Mouse (Mus musculus): ENCODE results near the gene Lcn4. TPM values are rescaled to one million over a fixed set of nuclear protein-coding genes. Genes with fewer than 3 reads are reported as not detected.

The Lcn4 gene
- total and polyA plus RNA-seq, 2 experiments from 2014 or later: not detected

DNA sequence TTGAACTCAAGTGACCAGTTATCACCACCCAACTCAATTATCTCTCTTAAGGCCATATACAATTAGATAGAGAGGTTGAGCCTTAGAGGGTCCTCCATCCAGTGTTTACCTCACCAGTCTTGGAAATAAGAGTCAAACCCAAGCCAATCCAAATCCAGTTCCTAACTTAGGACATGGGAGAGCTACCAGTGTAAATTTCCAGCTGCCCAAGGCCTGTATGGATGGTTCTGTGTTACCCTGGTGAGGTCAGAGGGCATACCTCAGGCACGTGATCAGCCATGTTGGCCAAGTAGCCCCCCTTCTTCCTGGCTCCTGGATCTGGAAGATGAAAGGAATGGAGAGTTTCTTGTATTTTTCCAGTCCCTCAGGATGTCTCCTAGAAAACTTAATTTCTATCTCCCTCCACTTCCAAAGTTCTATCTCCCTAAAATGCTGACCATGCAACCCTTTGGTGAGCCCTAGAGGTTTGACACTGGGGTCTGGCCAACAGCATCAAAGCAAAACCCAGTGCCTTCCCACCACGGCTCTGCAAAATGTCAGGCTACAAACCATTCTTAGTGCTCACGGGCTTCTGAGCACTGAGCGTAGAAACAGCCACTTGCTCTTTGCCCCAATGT, 33.7 kb downstream of the Lcn4 start:
- no peaks in the 10 kb centered on the region for H3K27me3 ChIP-seq (ENCODE audit: insufficient read depth, low read length)
- H3K9me3 ChIP-seq (ENCODE audit: low read length): no peaks in the 10 kb centered on the region
- H3K4me2 ChIP-seq (ENCODE audit: low read depth, low read length, poor library complexity, severe bottlenecking): no peak overlapping the region
- WGBS: 76% methylated on average over 4 of the region's 4 CpGs
- peaks cover 38% of the 10 kb centered on the region for H3K36me3 ChIP-seq (ENCODE audit: insufficient read depth, low read length)
- no peak overlapping the region for H3K4me3 ChIP-seq (ENCODE audit: low read depth, low read length)
- H3K9ac ChIP-seq (replicated peaks; ENCODE audit: low read length, poor library complexity, severe bottlenecking): no peak overlapping the region
- H3K27ac ChIP-seq (ENCODE audit: low read depth, low read length): no peak overlapping the region
- TF ChIP-seq CTCF (IDR thresholded peaks at IDR 0.05): no peak
- no peak for ATAC-seq (ENCODE audit: low FRiP score)
- H3K4me1 ChIP-seq (ENCODE audit: insufficient read depth, low read length): peaks cover 8% of the 10 kb centered on the region
- no peak for DNase-seq (ENCODE audit: low spot score)

DNA sequence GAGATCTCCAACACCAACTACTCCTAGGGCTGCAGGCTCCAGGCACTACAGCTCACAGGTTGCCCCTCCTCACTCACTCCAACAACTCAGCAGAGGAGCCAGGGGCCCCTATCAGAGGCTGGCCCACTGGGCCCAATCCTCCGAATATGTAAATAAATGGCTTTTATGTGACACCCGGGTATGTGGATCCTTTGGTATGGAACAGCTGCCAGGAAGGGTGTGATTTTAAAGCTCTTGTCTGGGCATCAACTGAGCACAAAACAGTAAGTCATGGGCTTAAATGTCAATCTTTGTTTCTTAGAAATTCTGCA, 34.8 kb downstream of the Lcn4 start:
- H3K9me3 ChIP-seq (ENCODE audit: low read length): no peaks in the 10 kb centered on the region
- H3K4me2 ChIP-seq (ENCODE audit: low read depth, low read length, poor library complexity, severe bottlenecking): no peak overlapping the region
- WGBS: 53% methylated on average over 2 of the region's 2 CpGs
- H3K4me3 ChIP-seq (ENCODE audit: low read depth, low read length): no peak overlapping the region
- DNase-seq (ENCODE audit: low spot score) (no peak), ATAC-seq (ENCODE audit: low FRiP score) (no peak)
- no peak for TF ChIP-seq CTCF (IDR thresholded peaks at IDR 0.05)
- H3K36me3 ChIP-seq (ENCODE audit: insufficient read depth, low read length): peaks cover 40% of the 10 kb centered on the region
- H3K27me3 ChIP-seq (ENCODE audit: insufficient read depth, low read length): no peaks in the 10 kb centered on the region
- peaks cover 10% of the 10 kb centered on the region for H3K4me1 ChIP-seq (ENCODE audit: insufficient read depth, low read length)
- no peak overlapping the region for H3K27ac ChIP-seq (ENCODE audit: low read depth, low read length)
- H3K9ac ChIP-seq (replicated peaks; ENCODE audit: low read length, poor library complexity, severe bottlenecking): no peak overlapping the region

DNA sequence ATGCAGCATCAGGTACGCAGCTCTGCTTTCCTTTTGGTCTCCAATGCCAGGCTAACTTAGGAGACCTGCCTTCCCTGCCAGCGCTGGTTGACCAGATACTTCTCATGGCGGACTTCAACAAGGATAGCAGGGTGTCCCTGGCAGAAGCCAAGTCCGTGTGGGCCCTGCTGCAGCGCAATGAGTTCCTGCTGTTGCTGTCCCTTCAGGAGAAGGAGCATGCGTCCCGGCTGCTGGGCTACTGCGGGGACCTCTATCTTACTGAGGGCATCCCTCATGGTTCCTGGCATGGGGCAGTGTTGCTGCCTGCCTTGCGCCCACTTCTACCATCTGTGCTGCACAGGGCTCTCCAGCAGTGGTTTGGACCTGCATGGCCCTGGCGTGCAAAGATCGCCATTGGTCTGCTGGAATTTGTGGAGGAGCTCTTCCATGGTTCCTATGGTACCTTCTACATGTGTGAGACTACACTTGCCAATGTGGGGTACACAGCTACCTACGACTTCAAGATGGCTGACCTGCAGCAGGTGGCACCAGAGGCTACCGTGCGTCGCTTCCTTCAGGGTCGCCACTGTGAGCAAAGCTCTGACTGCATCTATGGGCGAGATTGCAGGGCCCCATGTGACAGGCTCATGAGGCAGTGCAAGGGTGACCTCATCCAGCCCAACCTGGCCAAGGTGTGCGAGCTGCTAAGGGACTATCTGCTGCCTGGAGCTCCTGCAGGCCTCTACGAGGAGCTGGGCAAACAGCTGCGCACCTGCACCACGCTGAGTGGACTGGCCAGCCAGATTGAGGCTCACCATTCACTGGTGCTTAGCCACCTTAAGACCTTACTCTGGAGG, 35.4 kb downstream of the Lcn4 start:
- Histone ChIP-seq H3K27ac (ENCODE audit: low read depth, low read length) (no peak overlapping the region), H3K36me3 (ENCODE audit: insufficient read depth, low read length) (peaks cover 41% of the 10 kb centered on the region), H3K4me2 (ENCODE audit: low read depth, low read length, poor library complexity, severe bottlenecking) (no peak overlapping the region), H3K27me3 (ENCODE audit: insufficient read depth, low read length) (no peaks in the 10 kb centered on the region), H3K4me1 (ENCODE audit: insufficient read depth, low read length) (peaks cover 14% of the 10 kb centered on the region), H3K9me3 (ENCODE audit: low read length) (no peaks in the 10 kb centered on the region), H3K9ac (replicated peaks; ENCODE audit: low read length, poor library complexity, severe bottlenecking) (no peak overlapping the region), H3K4me3 (ENCODE audit: low read depth, low read length) (no peak overlapping the region)
- ATAC-seq (ENCODE audit: low FRiP score): no peak
- no peak for DNase-seq (ENCODE audit: low spot score)
- 76% methylated on average over 21 of the region's 21 CpGs for WGBS
- TF ChIP-seq CTCF (IDR thresholded peaks at IDR 0.05): no peak

DNA sequence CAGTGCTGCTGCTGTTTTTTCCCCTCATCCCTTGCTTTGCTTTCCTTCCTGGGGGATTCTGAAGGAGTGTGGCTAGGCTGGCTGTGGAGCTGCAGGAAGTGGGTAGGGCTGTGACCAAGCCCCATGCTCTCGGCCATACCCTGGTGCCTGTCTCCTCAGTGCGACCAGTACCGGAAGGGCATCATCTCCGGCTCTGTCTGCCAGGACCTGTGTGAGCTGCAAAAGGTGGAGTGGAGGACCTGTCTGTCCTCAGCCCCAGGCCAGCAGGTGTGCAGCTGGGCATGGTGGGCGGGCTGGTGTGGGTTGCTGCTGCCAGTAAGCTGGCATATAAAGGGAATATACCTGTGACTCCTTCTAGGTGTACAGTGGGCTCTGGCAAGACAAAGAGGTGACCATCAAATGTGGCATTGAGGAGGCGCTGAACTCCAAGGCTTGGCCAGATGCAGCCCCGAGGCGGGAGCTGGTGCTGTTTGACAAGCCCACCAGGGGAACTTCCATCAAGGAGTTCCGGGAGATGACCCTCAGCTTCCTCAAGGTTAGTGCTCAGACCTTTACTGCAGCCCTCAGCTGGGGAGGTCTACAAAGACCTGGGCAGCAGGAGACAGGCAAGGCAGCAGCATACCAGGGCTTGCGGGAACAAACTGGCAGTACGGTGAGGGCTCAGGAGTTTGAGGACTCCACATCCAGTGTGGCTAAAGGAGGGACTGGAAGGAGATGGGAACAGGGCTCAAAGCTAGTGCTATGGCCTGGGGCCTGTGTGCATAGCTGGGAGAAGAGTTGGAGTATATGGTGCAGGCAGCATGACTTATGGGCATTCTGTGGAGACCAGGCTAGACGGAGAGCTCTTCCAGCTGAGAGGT, 36.2 kb downstream of the Lcn4 start:
- H3K36me3 ChIP-seq (ENCODE audit: insufficient read depth, low read length): peaks cover 42% of the 10 kb centered on the region
- DNase-seq (ENCODE audit: low spot score) (no peak), ATAC-seq (ENCODE audit: low FRiP score) (no peak)
- peaks cover 17% of the 10 kb centered on the region for H3K4me1 ChIP-seq (ENCODE audit: insufficient read depth, low read length)
- 0 out of 2 replicates have a peak overlapping the region, but pooled peaks have one; percentile 29 for H3K9ac ChIP-seq (replicated peaks; ENCODE audit: low read length, poor library complexity, severe bottlenecking)
- H3K4me3 ChIP-seq (ENCODE audit: low read depth, low read length): no peak overlapping the region
- no peaks in the 10 kb centered on the region for H3K27me3 ChIP-seq (ENCODE audit: insufficient read depth, low read length)
- H3K4me2 ChIP-seq (ENCODE audit: low read depth, low read length, poor library complexity, severe bottlenecking): no peak overlapping the region; the same call in 1 of the 2 replicates
- TF ChIP-seq CTCF (IDR thresholded peaks at IDR 0.05): no peak
- H3K27ac ChIP-seq (ENCODE audit: low read depth, low read length): no peak overlapping the region
- 69% methylated on average over 12 of the region's 12 CpGs for WGBS
- no peaks in the 10 kb centered on the region for H3K9me3 ChIP-seq (ENCODE audit: low read length)

DNA sequence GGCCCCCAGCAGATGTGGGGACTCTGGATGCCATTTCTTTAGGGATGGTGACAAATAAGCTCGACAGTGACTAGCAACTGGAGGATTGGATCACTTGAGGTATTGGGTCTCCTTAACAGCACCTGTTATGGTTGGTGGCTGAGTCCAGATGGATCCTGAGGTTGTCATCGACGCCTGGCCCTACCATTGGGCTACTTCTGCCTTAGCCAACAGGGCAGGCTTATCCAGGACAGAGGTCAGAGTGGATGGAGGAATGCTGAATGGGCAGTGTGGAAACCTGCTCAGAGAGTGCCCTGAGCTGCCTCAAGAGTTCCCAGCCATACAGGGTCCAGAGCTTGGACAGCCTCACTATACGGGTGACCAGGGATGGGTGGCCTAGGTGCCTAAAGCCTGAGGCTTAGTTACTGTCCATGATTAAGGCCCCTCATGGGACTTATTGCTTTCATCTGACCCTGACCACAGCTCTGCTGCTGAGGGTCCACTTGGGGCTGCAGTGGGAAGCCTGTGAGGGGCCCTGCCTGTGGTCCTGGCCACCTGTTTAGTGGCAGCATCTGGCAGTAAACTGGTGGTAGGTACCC, 37.0 kb downstream of the Lcn4 start:
- no peak overlapping the region for H3K27ac ChIP-seq (ENCODE audit: low read depth, low read length)
- peaks cover 42% of the 10 kb centered on the region for H3K36me3 ChIP-seq (ENCODE audit: insufficient read depth, low read length)
- no peak overlapping the region for H3K4me2 ChIP-seq (ENCODE audit: low read depth, low read length, poor library complexity, severe bottlenecking)
- H3K4me3 ChIP-seq (ENCODE audit: low read depth, low read length): no peak overlapping the region
- ATAC-seq (ENCODE audit: low FRiP score): no peak
- H3K9ac ChIP-seq (replicated peaks; ENCODE audit: low read length, poor library complexity, severe bottlenecking): 0 out of 2 replicates have a peak overlapping the region, but pooled peaks have one; percentile 29
- H3K4me1 ChIP-seq (ENCODE audit: insufficient read depth, low read length): peaks cover 25% of the 10 kb centered on the region
- DNase-seq (ENCODE audit: low spot score): no peak
- H3K9me3 ChIP-seq (ENCODE audit: low read length): no peaks in the 10 kb centered on the region
- no peaks in the 10 kb centered on the region for H3K27me3 ChIP-seq (ENCODE audit: insufficient read depth, low read length)
- TF ChIP-seq CTCF (IDR thresholded peaks at IDR 0.05): no peak
- 65% methylated on average over 4 of the region's 4 CpGs for WGBS

Measured in midbrain, postnatal 0 days (tissue).